Mouse (Mus musculus) lung, postnatal 36 days (tissue): Measurements from ENCODE around the gene P2rx7.
"Not testable (repeated sequence)": the region's sequence is repeated elsewhere in the genome, so short reads cannot be mapped to it uniquely, and the experiment has no call there.

Source experiments
- DNase-seq: peaks from one replicate; pipeline ENCODE4 v3.0.0; 2022; ENCODE audit warnings: mixed read lengths

Gene P2rx7

DNA sequence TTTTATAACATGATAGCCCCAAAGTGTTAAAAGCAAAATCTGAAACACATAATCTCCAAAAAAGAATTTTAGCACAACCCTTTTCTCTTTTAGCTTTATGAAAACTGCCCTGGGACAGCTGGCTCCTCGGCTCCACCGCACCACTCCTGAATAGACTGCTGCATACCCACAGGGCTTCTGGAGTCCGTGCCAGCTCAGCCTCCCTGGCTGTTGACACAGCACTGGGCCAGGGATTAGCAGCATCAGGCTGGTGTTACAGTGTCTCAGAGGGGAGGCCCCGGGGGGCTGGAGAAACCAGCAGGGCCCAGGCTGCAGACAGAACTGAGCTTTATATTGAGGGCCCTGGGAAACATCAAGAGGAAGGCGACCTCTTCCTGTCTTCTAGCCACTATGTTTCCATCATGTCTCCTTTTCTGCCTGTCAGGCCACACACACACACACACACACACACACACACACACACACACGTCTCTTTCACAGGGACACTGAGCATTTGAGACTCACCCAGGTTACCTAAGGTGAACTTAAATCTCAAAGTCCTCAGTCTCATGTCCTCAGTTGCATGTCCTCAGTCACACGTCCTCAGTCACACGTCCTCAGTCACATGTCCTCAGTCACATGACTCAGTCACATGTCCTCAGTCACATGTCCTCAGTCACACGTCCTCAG is 3.7 kb downstream of the P2rx7 start:
- no peak for DNase-seq

- not testable (repeated sequence) for DNase-seq
Measured at GRCm38 (mm10) chr5:122647952-122648374, 4.3 kb downstream of the P2rx7 start.

DNA sequence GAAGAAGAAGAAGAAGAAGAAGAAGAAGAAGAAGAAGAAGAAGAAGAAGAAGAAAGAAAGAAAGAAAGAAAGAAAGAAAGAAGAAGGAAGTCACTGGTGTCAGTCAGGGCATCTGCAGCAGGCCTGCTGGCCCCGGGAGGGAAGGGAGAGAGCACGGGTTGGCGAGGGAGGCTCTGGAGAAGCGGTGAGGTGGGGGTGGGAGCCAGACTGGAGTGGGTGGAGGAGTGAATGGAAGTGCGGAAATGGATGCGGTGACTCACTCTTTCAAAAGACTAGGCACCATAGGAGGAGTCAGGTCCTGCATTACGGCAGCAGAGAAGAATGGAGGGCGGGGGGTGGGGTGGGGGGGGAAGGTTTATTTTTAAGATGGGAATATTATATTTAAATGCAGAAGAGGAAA is 5.6 kb downstream of the P2rx7 start:
- DNase-seq = peak; percentile 31

DNA sequence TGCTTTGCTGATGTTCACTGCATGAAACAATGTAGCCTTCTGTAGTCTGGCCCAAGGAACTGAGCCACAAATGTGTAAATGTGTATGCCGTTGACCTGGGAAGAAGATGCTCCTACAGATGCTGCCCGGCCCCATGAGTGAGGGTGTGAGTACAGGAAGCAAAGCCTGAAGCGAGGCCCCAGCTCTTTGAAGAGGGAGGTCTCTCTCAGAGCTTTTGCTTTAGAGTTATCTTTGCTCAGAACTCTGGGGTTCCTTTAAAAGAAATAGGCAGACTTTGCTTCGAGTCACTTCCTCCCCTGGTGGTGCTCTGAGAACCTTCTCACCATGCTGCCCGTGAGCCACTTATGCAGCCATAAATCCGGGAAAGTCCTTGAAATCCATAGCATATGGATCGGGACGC is 6.4 kb downstream of the P2rx7 start:
- DNase-seq = no peak

DNA sequence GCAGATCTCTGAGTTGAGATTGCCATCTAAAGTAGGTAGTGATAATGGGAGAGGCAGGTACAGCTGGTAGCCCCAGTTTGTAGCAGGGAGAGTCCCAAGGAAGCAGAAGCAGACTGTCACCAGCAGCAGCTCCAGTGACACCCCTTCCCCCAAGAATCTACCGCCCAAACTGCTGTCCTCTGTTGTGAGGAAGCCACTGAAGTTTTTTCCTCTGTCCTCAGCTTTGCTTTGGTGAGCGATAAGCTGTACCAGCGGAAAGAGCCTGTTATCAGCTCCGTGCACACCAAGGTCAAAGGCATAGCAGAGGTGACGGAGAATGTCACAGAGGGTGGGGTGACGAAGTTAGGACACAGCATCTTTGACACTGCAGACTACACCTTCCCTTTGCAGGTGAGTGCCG is 8.8 kb downstream of the P2rx7 start:
- peak; percentile 10 for DNase-seq

GRCm38 (mm10) chr5:122653112-122653445 is 9.4 kb downstream of the P2rx7 start:
- DNase-seq = no peak

DNA sequence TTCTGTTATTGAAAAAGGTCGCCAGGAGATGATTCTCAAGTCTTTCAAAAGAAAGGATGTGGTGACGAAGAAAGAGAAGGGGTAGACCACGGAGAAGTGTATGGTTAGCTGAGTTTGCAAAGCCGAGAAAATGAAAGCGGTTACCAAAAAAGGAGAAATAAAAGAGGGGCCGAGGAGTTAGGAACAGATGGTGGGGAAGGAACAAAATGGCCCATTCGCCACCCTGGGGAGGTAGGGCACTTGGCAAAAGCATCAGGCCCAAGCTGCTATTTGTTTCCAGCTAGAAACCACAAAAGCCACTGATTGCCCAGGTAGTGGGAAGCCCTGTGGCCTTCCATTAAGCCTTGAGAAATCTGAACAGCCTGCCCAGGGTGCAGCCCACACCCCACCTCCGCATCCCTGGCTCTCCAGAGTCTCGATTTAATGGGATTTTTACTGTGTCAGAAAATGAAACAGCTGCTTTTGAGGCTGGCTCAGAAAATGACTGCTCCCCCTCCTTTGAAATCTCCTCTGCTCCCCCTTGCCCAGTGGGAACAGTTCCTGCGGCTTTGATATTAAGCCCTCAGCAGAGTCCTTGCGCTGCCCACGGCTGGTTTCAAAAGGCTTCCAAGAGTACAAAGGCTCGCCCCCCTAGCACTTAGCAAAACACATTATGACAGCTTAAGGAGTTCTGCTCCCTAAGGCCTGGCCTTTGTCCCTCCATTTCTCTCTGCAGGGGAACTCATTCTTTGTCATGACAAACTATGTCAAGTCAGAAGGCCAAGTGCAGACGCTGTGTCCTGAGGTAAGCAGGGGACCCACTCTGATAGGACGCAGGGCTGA is 9.9 kb downstream of the P2rx7 start:
- DNase-seq = peak; percentile 6

GRCm38 (mm10) chr5:122654268-122654573 is 10.5 kb downstream of the P2rx7 start:
- peak; percentile 28 for DNase-seq

- no peak for DNase-seq
Measured at GRCm38 (mm10) chr5:122656808-122657207, 13.1 kb downstream of the P2rx7 start.

- DNase-seq = no peak
Measured at GRCm38 (mm10) chr5:122662501-122662900, 18.8 kb downstream of the P2rx7 start.

DNA sequence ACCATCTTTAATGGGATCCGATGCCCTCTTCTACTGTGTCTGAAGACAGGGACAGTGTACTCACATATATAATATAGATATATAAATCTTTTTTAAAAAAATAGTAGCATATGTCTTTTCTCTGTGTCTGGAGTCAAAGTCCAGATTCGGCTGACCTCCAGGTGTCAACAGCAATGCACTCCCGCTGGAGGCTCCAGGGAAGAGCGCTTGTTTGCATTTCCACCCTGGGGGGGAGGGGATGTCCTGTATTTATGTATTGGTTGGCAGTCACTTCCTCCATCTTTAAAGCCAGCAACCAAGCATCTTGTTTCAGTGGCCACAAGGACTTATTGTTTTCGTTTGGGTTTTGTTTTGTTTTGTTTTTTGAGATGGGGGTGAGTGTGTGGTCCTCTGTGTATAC is 21.3 kb downstream of the P2rx7 start:
- no peak for DNase-seq

DNA sequence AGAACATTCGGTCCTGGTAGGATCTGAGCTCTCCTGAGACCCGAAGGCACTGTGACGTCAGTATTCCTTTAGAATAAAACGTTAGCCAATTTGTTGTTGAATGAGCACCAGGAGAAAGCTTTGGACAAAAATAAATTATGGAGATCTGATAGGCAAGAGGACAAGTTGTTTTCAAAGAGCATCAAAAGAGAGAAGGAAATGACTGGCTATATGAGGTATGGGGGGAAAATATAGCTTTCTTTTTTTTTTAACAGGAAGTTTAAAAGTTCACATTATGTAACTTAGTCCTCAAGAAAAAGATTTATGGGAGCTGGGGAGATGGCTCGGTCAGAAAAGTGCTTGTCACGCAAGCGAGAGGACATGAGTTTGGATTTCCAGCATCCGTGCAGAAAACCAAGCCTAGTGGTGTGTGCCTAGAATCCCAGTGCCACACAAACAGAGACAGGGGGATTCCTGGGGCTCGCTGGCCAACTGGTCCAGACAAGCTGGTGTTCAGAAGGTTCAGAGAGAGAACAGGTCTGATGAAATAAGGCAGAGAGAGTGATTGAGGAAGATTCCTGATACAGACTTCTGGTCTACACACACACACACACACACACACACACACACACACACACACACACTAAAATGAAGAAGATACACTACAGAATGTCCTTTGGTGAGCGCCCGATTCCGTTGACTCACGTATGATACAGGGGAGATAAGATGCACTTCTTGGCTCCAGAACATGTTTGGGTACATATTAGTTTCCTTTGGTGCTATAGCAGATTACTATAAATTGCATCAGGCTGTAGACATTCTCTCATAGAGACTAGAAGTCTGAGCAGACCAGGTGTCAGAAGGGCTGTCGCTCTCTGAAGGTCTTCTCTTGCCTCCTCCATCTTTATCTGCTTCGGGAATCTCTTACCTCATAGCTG is 25.5 kb downstream of the P2rx7 start:
- DNase-seq = no peak

GRCm38 (mm10) chr5:122671641-122672040 is 27.9 kb downstream of the P2rx7 start:
- DNase-seq = peak; percentile 60

- no peak for DNase-seq
Measured at GRCm38 (mm10) chr5:122672298-122672697, 28.6 kb downstream of the P2rx7 start.

- DNase-seq = no peak
Measured at GRCm38 (mm10) chr5:122676002-122676401, 32.3 kb downstream of the P2rx7 start.

DNA sequence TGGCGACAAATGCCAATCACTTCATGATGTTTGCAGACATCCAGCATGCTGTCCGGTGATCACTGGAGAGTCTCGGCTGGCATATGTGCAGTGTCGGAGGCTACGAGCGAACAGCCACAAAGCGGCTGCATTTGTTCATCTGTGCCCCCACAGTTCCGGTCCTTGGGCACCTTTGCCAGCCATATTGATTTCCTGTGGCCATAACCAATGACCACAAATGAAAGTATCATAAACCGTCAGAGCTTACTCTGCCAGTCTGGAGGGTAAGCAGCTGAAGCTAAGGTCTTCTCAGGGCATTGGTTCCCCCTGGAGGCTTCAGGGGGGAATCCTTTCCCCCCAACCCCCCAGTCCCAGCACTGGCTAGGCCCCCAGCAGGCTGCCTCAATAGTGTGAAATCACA is 34.3 kb downstream of the P2rx7 start:
- DNase-seq = no peak

- DNase-seq = no peak
Measured at GRCm38 (mm10) chr5:122679881-122680280, 36.2 kb downstream of the P2rx7 start.

- no peak for DNase-seq
Measured at GRCm38 (mm10) chr5:122681276-122681675, 37.6 kb downstream of the P2rx7 start.

DNA sequence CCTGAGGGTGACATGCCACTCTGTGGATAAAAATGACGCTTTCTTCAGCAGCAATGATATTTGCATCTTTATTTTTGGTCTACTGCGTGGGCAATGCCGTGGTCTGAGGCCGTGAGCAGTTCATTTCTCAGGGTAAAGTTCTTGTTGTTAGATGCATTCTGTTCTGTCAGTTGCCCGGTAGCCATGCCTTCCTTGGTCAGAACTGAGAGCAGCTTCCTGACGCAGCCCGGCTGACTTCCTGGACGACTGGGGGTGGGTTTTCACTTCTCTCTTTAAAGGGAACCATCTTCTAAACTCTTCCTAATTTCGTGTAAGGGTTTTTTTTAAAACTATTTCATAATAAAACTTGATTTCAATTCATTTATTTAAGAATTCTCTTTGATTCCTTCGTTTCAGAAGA is 40.2 kb downstream of the P2rx7 start:
- DNase-seq = no peak

DNA sequence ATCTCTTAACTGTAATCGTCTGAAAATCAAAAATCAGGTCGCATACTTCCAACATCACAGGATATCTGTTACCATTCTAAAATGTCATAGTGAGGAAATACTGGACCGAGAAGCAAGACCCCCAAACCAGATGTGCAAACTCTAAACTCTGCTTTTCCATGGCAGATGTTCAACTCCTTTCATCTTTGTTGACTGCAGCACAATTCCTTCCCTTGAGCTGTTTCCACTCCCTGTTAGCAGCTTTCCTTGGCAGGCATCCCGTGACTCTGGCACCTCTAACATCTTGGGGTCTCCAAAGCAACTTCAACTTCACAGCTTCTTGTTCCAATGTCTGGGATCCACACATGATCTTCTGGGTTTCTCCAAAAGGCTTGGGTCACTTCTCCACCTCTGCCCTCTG is 43.7 kb downstream of the P2rx7 start:
- DNase-seq = no peak

DNA sequence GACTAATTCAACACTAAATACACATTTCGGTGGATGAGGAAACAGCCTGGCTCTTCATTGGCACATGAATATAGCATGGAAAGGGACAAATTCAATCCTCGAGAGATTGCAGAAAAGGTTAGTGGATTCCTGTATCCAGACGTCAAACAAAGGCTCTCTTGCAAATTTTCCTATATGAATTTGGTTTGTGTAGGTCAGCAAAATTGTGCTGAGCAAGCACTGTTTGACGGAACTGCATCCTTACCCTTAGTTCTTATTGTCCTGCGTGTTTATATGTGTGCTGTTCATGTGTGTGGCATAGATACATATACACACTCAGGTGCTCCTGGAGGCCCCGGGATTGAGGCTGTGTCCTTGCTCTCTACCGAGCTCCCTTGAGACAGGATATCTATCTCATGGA is 45.4 kb downstream of the P2rx7 start:
- no peak for DNase-seq

GRCm38 (mm10) chr5:122690486-122690885 is 46.8 kb downstream of the P2rx7 start:
- DNase-seq = no peak

DNA sequence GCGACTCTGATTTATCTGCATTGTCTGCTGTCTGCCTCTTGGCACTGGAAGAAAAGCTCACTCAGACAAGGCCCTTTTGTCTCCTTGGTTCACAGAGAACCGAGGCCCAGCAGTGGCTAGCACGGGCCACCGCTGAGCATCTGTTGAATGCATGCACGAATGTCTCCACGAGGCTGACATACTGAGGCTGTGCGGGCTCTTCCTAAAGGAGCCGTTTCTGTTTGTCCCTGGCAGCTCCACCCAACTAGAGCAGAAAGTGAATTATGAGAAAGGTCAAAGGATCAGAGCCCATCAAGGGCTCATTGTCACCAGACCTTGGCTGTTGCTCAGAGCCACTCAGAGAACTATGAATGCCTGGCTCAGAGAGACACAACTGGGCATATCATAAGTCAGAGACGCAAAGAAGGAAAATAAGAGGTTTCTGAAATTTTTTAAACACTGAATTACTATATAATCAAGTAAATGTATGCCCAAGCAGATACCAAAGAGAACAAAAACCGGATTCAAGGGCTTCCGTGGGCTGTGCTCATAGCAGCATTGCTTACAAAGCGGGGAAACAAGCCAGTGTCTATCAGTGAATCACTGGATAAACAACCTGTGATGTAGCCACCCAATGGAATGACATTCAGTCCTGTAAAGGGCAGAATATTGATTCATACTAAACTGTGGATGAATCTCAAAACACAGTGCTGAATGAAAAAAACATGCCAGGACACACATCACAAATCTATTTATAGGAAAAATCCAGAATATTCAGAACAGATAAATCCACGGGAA is 49.9 kb downstream of the P2rx7 start:
- peak; percentile 62 for DNase-seq
